Mouse (Mus musculus) right cerebral cortex, postnatal 10 days (tissue): ENCODE measurements at regions not wholly inside any gene's neighbourhood (a gene's known extent, or its start where the extent isn't known, plus 50 kb on each side); places are given as distances from the start of the nearest gene placed in this dataset.

ENCODE experiments used
- DNase-seq, 2 experiments: peaks; one replicate each; pipeline ENCODE4 v3.0.0; 2021; ENCODE audit warnings: low spot score in 2 of 2

- DNase-seq: no peak
Measured at GRCm38 (mm10) chr12:70752911-70753290, 72.4 kb upstream of the Frmd6 start.

GRCm38 (mm10) chr12:70753458-70753857 lies 71.9 kb upstream of the Frmd6 start:
- no peak for DNase-seq

- no peak for DNase-seq
Measured at GRCm38 (mm10) chr12:70758080-70758479, 67.2 kb upstream of the Frmd6 start.

GRCm38 (mm10) chr12:70763542-70763941 lies 61.8 kb upstream of the Frmd6 start:
- DNase-seq: no peak

- DNase-seq: no peak
Measured at GRCm38 (mm10) chr12:70766319-70766718, 59.0 kb upstream of the Frmd6 start.

GRCm38 (mm10) chr12:70767959-70768358 lies 57.4 kb upstream of the Frmd6 start:
- no peak for DNase-seq

GRCm38 (mm10) chr12:70768745-70769144 lies 56.6 kb upstream of the Frmd6 start:
- DNase-seq: no peak

- DNase-seq: no peak
Measured at GRCm38 (mm10) chr12:70769538-70770176, 55.7 kb upstream of the Frmd6 start.

GRCm38 (mm10) chr12:70774006-70774405 lies 51.3 kb upstream of the Frmd6 start:
- no peak for DNase-seq

- DNase-seq: no peak
Measured at GRCm38 (mm10) chr12:70774816-70775591, 50.3 kb upstream of the Frmd6 start.
